8 mouse cellular contexts compared by ENCODE assay signal in genomic region chr5:118591826-118592499, GRCm38 (mm10). TPM values are rescaled to one million over a fixed set of nuclear protein-coding genes. Genes with fewer than 3 reads are reported as not detected.
DNase-seq lines count a peak whose midpoint lies in the region; ATAC-seq lines count a peak whose summit lies in the region.

No protein-coding gene starts in this region.

- peaks cover 37% of the 10 kb centered on the region for H3K4me1 ChIP-seq in hindbrain, embryonic 16.5 days (ENCODE audit: control insufficient read depth, insufficient read depth, low read depth, low read length)
- H3K4me1 ChIP-seq in hindbrain, embryonic 11.5 days (replicated peaks; ENCODE audit: control insufficient read depth, insufficient read depth, low read length): peaks cover 9% of the 10 kb centered on the region
- H3K4me1 ChIP-seq in limb, embryonic 13.5 days: peaks cover 64% of the 10 kb centered on the region
- peaks cover 35% of the 10 kb centered on the region for H3K4me1 ChIP-seq in stomach, embryonic 15.5 days

- ATAC-seq in hindbrain, embryonic 16.5 days: peak; percentile 26; the same call in 1 of the 2 replicates
- no peak for ATAC-seq in hindbrain, embryonic 11.5 days (ENCODE audit: low FRiP score)
- peak; percentile 48 for ATAC-seq in activated CD4-positive, CD25-positive, alpha-beta regulatory T cell, adult 4 months
- peak; percentile 66; the same call in 1 of the 2 replicates for ATAC-seq in limb, embryonic 13.5 days (ENCODE audit: low FRiP score, low read depth)
- peak; percentile 47; the same call in 1 of the 2 replicates for ATAC-seq in stomach, embryonic 15.5 days (ENCODE audit: insufficient read depth, low FRiP score, low read depth)

- H3K36me3 ChIP-seq in hindbrain, embryonic 16.5 days (ENCODE audit: control insufficient read depth, insufficient read depth, low read length): no peaks in the 10 kb centered on the region
- no peaks in the 10 kb centered on the region for H3K36me3 ChIP-seq in hindbrain, embryonic 11.5 days (ENCODE audit: control insufficient read depth, insufficient read depth, low read length)
- H3K36me3 ChIP-seq in limb, embryonic 13.5 days: peaks cover 7% of the 10 kb centered on the region; the same call in 1 of the 2 replicates
- no peaks in the 10 kb centered on the region for H3K36me3 ChIP-seq in stomach, embryonic 15.5 days

- H3K9me3 ChIP-seq in hindbrain, embryonic 16.5 days (ENCODE audit: control insufficient read depth, low read length): no peaks in the 10 kb centered on the region
- H3K9me3 ChIP-seq in hindbrain, embryonic 11.5 days (ENCODE audit: control insufficient read depth, low read length): no peaks in the 10 kb centered on the region
- no peaks in the 10 kb centered on the region for H3K9me3 ChIP-seq in limb, embryonic 13.5 days
- no peaks in the 10 kb centered on the region for H3K9me3 ChIP-seq in stomach, embryonic 15.5 days

- H3K27ac ChIP-seq in hindbrain, embryonic 16.5 days (ENCODE audit: low read depth, low read length): no peak overlapping the region
- no peak overlapping the region for H3K27ac ChIP-seq in hindbrain, embryonic 11.5 days (ENCODE audit: low read depth, low read length)
- H3K27ac ChIP-seq in limb, embryonic 13.5 days: peak overlapping the region; percentile 52; the same call in 1 of the 2 replicates
- H3K27ac ChIP-seq in stomach, embryonic 15.5 days: peak overlapping the region; percentile 65

- H3K27me3 ChIP-seq in hindbrain, embryonic 16.5 days (replicated peaks; ENCODE audit: control insufficient read depth, insufficient read depth, low read length): no peaks in the 10 kb centered on the region
- H3K27me3 ChIP-seq in hindbrain, embryonic 11.5 days (ENCODE audit: control insufficient read depth, insufficient read depth, low read length): no peaks in the 10 kb centered on the region
- H3K27me3 ChIP-seq in limb, embryonic 13.5 days: no peaks in the 10 kb centered on the region
- H3K27me3 ChIP-seq in stomach, embryonic 15.5 days (replicated peaks): no peaks in the 10 kb centered on the region

- H3K4me2 ChIP-seq in hindbrain, embryonic 16.5 days (ENCODE audit: low read length): no peak overlapping the region
- no peak overlapping the region for H3K4me2 ChIP-seq in hindbrain, embryonic 11.5 days (replicated peaks; ENCODE audit: low read depth, low read length)
- peak overlapping the region; percentile 37 for H3K4me2 ChIP-seq in limb, embryonic 13.5 days (replicated peaks)
- H3K4me2 ChIP-seq in stomach, embryonic 15.5 days: peak overlapping the region; percentile 31

- WGBS in hindbrain, embryonic 16.5 days: 30% methylated on average over 11 of the region's 11 CpGs
- 41% methylated on average over 11 of the region's 11 CpGs for WGBS in hindbrain, embryonic 11.5 days
- WGBS in limb, embryonic 13.5 days: 21% methylated on average over 11 of the region's 11 CpGs
- WGBS in stomach, embryonic 15.5 days: 19% methylated on average over 11 of the region's 11 CpGs

- no peak for DNase-seq in hindbrain, embryonic 11.5 days (ENCODE audit: low spot score)
- no peak for DNase-seq in ovary, postnatal 36 days (ENCODE audit: low spot score)
- DNase-seq in ovary, postnatal 10 days (ENCODE audit: low spot score): no peak
- DNase-seq in B cell, adult 2 months: no peak

- H3K9ac ChIP-seq in hindbrain, embryonic 16.5 days (ENCODE audit: low read depth, low read length): no peak overlapping the region
- H3K9ac ChIP-seq in hindbrain, embryonic 11.5 days (ENCODE audit: low read depth, low read length): no peak overlapping the region
- 0 out of 2 replicates have a peak overlapping the region, but pooled peaks have one; percentile 20 for H3K9ac ChIP-seq in limb, embryonic 13.5 days
- no peak overlapping the region for H3K9ac ChIP-seq in stomach, embryonic 15.5 days

- no peak overlapping the region for H3K4me3 ChIP-seq in hindbrain, embryonic 16.5 days (ENCODE audit: low read length)
- no peak overlapping the region for H3K4me3 ChIP-seq in hindbrain, embryonic 11.5 days (ENCODE audit: low read depth, low read length)
- H3K4me3 ChIP-seq in limb, embryonic 13.5 days: 0 out of 2 replicates have a peak overlapping the region, but pooled peaks have one; percentile 3
- 0 out of 2 replicates have a peak overlapping the region, but pooled peaks have one; percentile 17 for H3K4me3 ChIP-seq in stomach, embryonic 15.5 days (replicated peaks)

RNA-seq across cellular contexts. Expression of gene Med13l, which starts 31.5 kb away (rescaled TPM):
- polyA plus RNA-seq in hindbrain, embryonic 16.5 days (2015; fragmentation: Nextera tagmentation; extraction: Ambion mirVana): 11.5 and 12.4 TPM in 2 replicates
- polyA plus RNA-seq in hindbrain, embryonic 11.5 days (2014; fragmentation: Nextera tagmentation; extraction: Ambion mirVana): 12.5 and 16.1 TPM in 2 replicates
- polyA plus RNA-seq in activated CD4-positive, CD25-positive, alpha-beta regulatory T cell, adult 4 months (2017; shearing (Covaris generic)): 10 to 100 TPM; 14.6 to 17.4 TPM
- polyA plus RNA-seq in limb, embryonic 13.5 days (2015; fragmentation: Nextera tagmentation; extraction: Ambion mirVana): 18.6 and 19.1 TPM in 2 replicates
- polyA plus RNA-seq in stomach, embryonic 15.5 days (2015; fragmentation: Nextera tagmentation; extraction: Ambion mirVana): 10.7 and 11.5 TPM in 2 replicates

Comparison
In these comparisons a context has a peak if more than half of its experiments do, and no peak if none do; other contexts are left out.
1. H3K27ac ChIP-seq: peak in limb, embryonic 13.5 days (single experiment) and stomach, embryonic 15.5 days (single experiment); none in hindbrain, embryonic 16.5 days (single experiment) and hindbrain, embryonic 11.5 days (single experiment).
2. H3K4me2 ChIP-seq: peak in limb, embryonic 13.5 days (single experiment) and stomach, embryonic 15.5 days (single experiment); none in hindbrain, embryonic 16.5 days (single experiment) and hindbrain, embryonic 11.5 days (single experiment).
3. H3K4me3 ChIP-seq: peak in limb, embryonic 13.5 days (single experiment) and stomach, embryonic 15.5 days (single experiment); none in hindbrain, embryonic 16.5 days (single experiment) and hindbrain, embryonic 11.5 days (single experiment).